Mouse (Mus musculus): ENCODE measurements around the gene Atp6v0d1. TPM values are rescaled to one million over a fixed set of nuclear protein-coding genes. Genes with fewer than 3 reads are reported as not detected.

Gene Atp6v0d1
- polyA plus RNA-seq, 1 experiment from 2014 or later: 89.8 TPM

GRCm38 (mm10) chr8:105476628-105477413, 89.0 kb downstream of the Atp6v0d1 start:
- Histone ChIP-seq H3K4me3 (ENCODE audit: low read depth, low read length) (no peak overlapping the region), H3K36me3 (replicated peaks; ENCODE audit: control insufficient read depth, insufficient read depth, low read depth, low read length) (no peaks in the 10 kb centered on the region), H3K9ac (replicated peaks; ENCODE audit: low read length) (no peak overlapping the region), H3K4me1 (ENCODE audit: control insufficient read depth, insufficient read depth, low read length) (peaks cover 8% of the 10 kb centered on the region), H3K9me3 (replicated peaks; ENCODE audit: control insufficient read depth, low read length) (no peaks in the 10 kb centered on the region), H3K27ac (replicated peaks; ENCODE audit: low read depth, low read length) (no peak overlapping the region), H3K4me2 (ENCODE audit: low read depth, low read length) (no peak overlapping the region), H3K27me3 (ENCODE audit: control insufficient read depth, insufficient read depth, low read length) (peaks cover 22% of the 10 kb centered on the region)
- no peak for ATAC-seq (replicated peaks; ENCODE audit: insufficient number of reproducible peaks, low FRiP score, low TSS enrichment, low read depth)
- peak; percentile 57 for DNase-seq (ENCODE audit: low spot score)
- 43% methylated on average over 25 of the region's 25 CpGs for WGBS

GRCm38 (mm10) chr8:105476161-105476560, 89.7 kb downstream of the Atp6v0d1 start:
- no peak overlapping the region for H3K9ac ChIP-seq (replicated peaks; ENCODE audit: low read length)
- 90% methylated on average over 7 of the region's 7 CpGs for WGBS
- no peak overlapping the region for H3K27ac ChIP-seq (replicated peaks; ENCODE audit: low read depth, low read length)
- H3K27me3 ChIP-seq (ENCODE audit: control insufficient read depth, insufficient read depth, low read length): peaks cover 22% of the 10 kb centered on the region
- no peak for ATAC-seq (replicated peaks; ENCODE audit: insufficient number of reproducible peaks, low FRiP score, low TSS enrichment, low read depth)
- H3K4me3 ChIP-seq (ENCODE audit: low read depth, low read length): no peak overlapping the region
- no peak for DNase-seq (ENCODE audit: low spot score)
- H3K4me1 ChIP-seq (ENCODE audit: control insufficient read depth, insufficient read depth, low read length): peaks cover 11% of the 10 kb centered on the region
- no peaks in the 10 kb centered on the region for H3K36me3 ChIP-seq (replicated peaks; ENCODE audit: control insufficient read depth, insufficient read depth, low read depth, low read length)
- no peak overlapping the region for H3K4me2 ChIP-seq (ENCODE audit: low read depth, low read length)
- no peaks in the 10 kb centered on the region for H3K9me3 ChIP-seq (replicated peaks; ENCODE audit: control insufficient read depth, low read length)

GRCm38 (mm10) chr8:105475742-105476141, 90.1 kb downstream of the Atp6v0d1 start:
- DNase-seq (ENCODE audit: low spot score): no peak
- Histone ChIP-seq H3K9me3 (replicated peaks; ENCODE audit: control insufficient read depth, low read length) (no peaks in the 10 kb centered on the region), H3K36me3 (replicated peaks; ENCODE audit: control insufficient read depth, insufficient read depth, low read depth, low read length) (no peaks in the 10 kb centered on the region), H3K4me2 (ENCODE audit: low read depth, low read length) (no peak overlapping the region), H3K9ac (replicated peaks; ENCODE audit: low read length) (no peak overlapping the region), H3K4me3 (ENCODE audit: low read depth, low read length) (no peak overlapping the region), H3K4me1 (ENCODE audit: control insufficient read depth, insufficient read depth, low read length) (peaks cover 11% of the 10 kb centered on the region), H3K27me3 (ENCODE audit: control insufficient read depth, insufficient read depth, low read length) (peaks cover 22% of the 10 kb centered on the region), H3K27ac (replicated peaks; ENCODE audit: low read depth, low read length) (no peak overlapping the region)
- 93% methylated on average over 8 of the region's 8 CpGs for WGBS
- no peak for ATAC-seq (replicated peaks; ENCODE audit: insufficient number of reproducible peaks, low FRiP score, low TSS enrichment, low read depth)

GRCm38 (mm10) chr8:105475254-105475653, 90.6 kb downstream of the Atp6v0d1 start:
- no peak overlapping the region for H3K9ac ChIP-seq (replicated peaks; ENCODE audit: low read length)
- no peaks in the 10 kb centered on the region for H3K36me3 ChIP-seq (replicated peaks; ENCODE audit: control insufficient read depth, insufficient read depth, low read depth, low read length)
- 57% methylated on average over 4 of the region's 4 CpGs for WGBS
- ATAC-seq (replicated peaks; ENCODE audit: insufficient number of reproducible peaks, low FRiP score, low TSS enrichment, low read depth): no peak
- H3K4me3 ChIP-seq (ENCODE audit: low read depth, low read length): no peak overlapping the region
- no peaks in the 10 kb centered on the region for H3K9me3 ChIP-seq (replicated peaks; ENCODE audit: control insufficient read depth, low read length)
- H3K27ac ChIP-seq (replicated peaks; ENCODE audit: low read depth, low read length): no peak overlapping the region
- peaks cover 22% of the 10 kb centered on the region for H3K27me3 ChIP-seq (ENCODE audit: control insufficient read depth, insufficient read depth, low read length)
- no peak for DNase-seq (ENCODE audit: low spot score)
- peaks cover 11% of the 10 kb centered on the region for H3K4me1 ChIP-seq (ENCODE audit: control insufficient read depth, insufficient read depth, low read length)
- H3K4me2 ChIP-seq (ENCODE audit: low read depth, low read length): no peak overlapping the region

GRCm38 (mm10) chr8:105474680-105475079, 91.2 kb downstream of the Atp6v0d1 start:
- H3K4me3 ChIP-seq (ENCODE audit: low read depth, low read length): no peak overlapping the region
- H3K36me3 ChIP-seq (replicated peaks; ENCODE audit: control insufficient read depth, insufficient read depth, low read depth, low read length): no peaks in the 10 kb centered on the region
- DNase-seq (ENCODE audit: low spot score) (no peak), ATAC-seq (replicated peaks; ENCODE audit: insufficient number of reproducible peaks, low FRiP score, low TSS enrichment, low read depth) (no peak)
- H3K9ac ChIP-seq (replicated peaks; ENCODE audit: low read length): no peak overlapping the region
- 48% methylated on average over 5 of the region's 5 CpGs for WGBS
- peaks cover 11% of the 10 kb centered on the region for H3K4me1 ChIP-seq (ENCODE audit: control insufficient read depth, insufficient read depth, low read length)
- no peaks in the 10 kb centered on the region for H3K9me3 ChIP-seq (replicated peaks; ENCODE audit: control insufficient read depth, low read length)
- H3K4me2 ChIP-seq (ENCODE audit: low read depth, low read length): 0 out of 2 replicates have a peak overlapping the region, but pooled peaks have one; percentile 10
- no peak overlapping the region for H3K27ac ChIP-seq (replicated peaks; ENCODE audit: low read depth, low read length)
- H3K27me3 ChIP-seq (ENCODE audit: control insufficient read depth, insufficient read depth, low read length): peaks cover 22% of the 10 kb centered on the region

MicroRNAs encoded within 50 kb of the gene (microRNA counts, 519-probe panel; counts per million panel counts)
- microRNA mmu-miR-1966: 2,658 counts per million, percentile 29 among the panel's probes with 10 or more counts

Small RNA genes within 50 kb of the gene (microRNA-seq; reads per million reads assigned to microRNA genes)
- not detected for gene Mir1966 (ENCODE audit: borderline number of aligned reads)

Other genes starting within 250 kb of the Atp6v0d1 start
- 0.83 and 0.98 TPM in 2 replicates for gene Lrrc29, start 239.8 kb downstream of the Atp6v0d1 start, polyA plus RNA-seq (2014; fragmentation: Nextera tagmentation; extraction: Ambion mirVana)
- 91.7 and 99.6 TPM in 2 replicates for gene Tmem208, start 239.7 kb downstream of the Atp6v0d1 start, polyA plus RNA-seq (2014; fragmentation: Nextera tagmentation; extraction: Ambion mirVana)
- 1.8 and 2.6 TPM in 2 replicates for gene Fhod1, start 218.1 kb downstream of the Atp6v0d1 start, polyA plus RNA-seq (2014; fragmentation: Nextera tagmentation; extraction: Ambion mirVana)
- gene Slc9a5, start 217.2 kb downstream of the Atp6v0d1 start, polyA plus RNA-seq (2014; fragmentation: Nextera tagmentation; extraction: Ambion mirVana): 3.8 and 4.0 TPM in 2 replicates
- gene Plekhg4, start 192.8 kb downstream of the Atp6v0d1 start, polyA plus RNA-seq (2014; fragmentation: Nextera tagmentation; extraction: Ambion mirVana): 0.28 and 0.29 TPM in 2 replicates
- gene Kctd19, start 152.5 kb downstream of the Atp6v0d1 start, polyA plus RNA-seq (2014; fragmentation: Nextera tagmentation; extraction: Ambion mirVana): not detected in 2 replicates
- gene Lrrc36, start 152.5 kb downstream of the Atp6v0d1 start, polyA plus RNA-seq (2014; fragmentation: Nextera tagmentation; extraction: Ambion mirVana): 0.39 and 0.49 TPM in 2 replicates
- gene Tppp3, start 94.5 kb downstream of the Atp6v0d1 start, polyA plus RNA-seq (2014; fragmentation: Nextera tagmentation; extraction: Ambion mirVana): 49.5 and 59.1 TPM in 2 replicates
- 15.0 and 17.9 TPM in 2 replicates for gene Zdhhc1, start 69.1 kb downstream of the Atp6v0d1 start, polyA plus RNA-seq (2014; fragmentation: Nextera tagmentation; extraction: Ambion mirVana)
- gene Hsd11b2, start 47.3 kb downstream of the Atp6v0d1 start, polyA plus RNA-seq (2014; fragmentation: Nextera tagmentation; extraction: Ambion mirVana): 11.9 and 12.6 TPM in 2 replicates
- gene Ripor1, start 39.2 kb upstream of the Atp6v0d1 start, polyA plus RNA-seq (2014; fragmentation: Nextera tagmentation; extraction: Ambion mirVana): 7.3 and 8.7 TPM in 2 replicates
- gene Ctcf, start 70.5 kb upstream of the Atp6v0d1 start, polyA plus RNA-seq (2014; fragmentation: Nextera tagmentation; extraction: Ambion mirVana): 116 and 118 TPM in 2 replicates
- gene Agrp, start 71.3 kb upstream of the Atp6v0d1 start, polyA plus RNA-seq (2014; fragmentation: Nextera tagmentation; extraction: Ambion mirVana): 1.0 and 1.7 TPM in 2 replicates
- gene Carmil2, start 120.2 kb upstream of the Atp6v0d1 start, polyA plus RNA-seq (2014; fragmentation: Nextera tagmentation; extraction: Ambion mirVana): 0.88 and 1.8 TPM in 2 replicates
- 53.8 and 56.5 TPM in 2 replicates for gene Acd, start 135.1 kb upstream of the Atp6v0d1 start, polyA plus RNA-seq (2014; fragmentation: Nextera tagmentation; extraction: Ambion mirVana)
- gene Pard6a, start 135.1 kb upstream of the Atp6v0d1 start, polyA plus RNA-seq (2014; fragmentation: Nextera tagmentation; extraction: Ambion mirVana): 13.2 and 16.3 TPM in 2 replicates
- 0.50 TPM in 1 of 2 replicates, not detected in the other for gene 4933405L10Rik, start 141.6 kb upstream of the Atp6v0d1 start, polyA plus RNA-seq (2014; fragmentation: Nextera tagmentation; extraction: Ambion mirVana)
- gene Enkd1, start 142.2 kb upstream of the Atp6v0d1 start, polyA plus RNA-seq (2014; fragmentation: Nextera tagmentation; extraction: Ambion mirVana): 31.2 and 36.7 TPM in 2 replicates
- 24.5 and 26.6 TPM in 2 replicates for gene Gfod2, start 192.6 kb upstream of the Atp6v0d1 start, polyA plus RNA-seq (2014; fragmentation: Nextera tagmentation; extraction: Ambion mirVana)

Data from embryonic facial prominence, embryonic 11.5 days (tissue).